Mouse (Mus musculus) liver, adult 2 months (tissue): Measurements from ENCODE around the gene Fry.

Source experiments
- CTCF ChIP-seq: fragments of 200-500 bp; IDR thresholded peaks from 2 replicates; pipeline ENCODE4 v1.5.1; 2011; ENCODE audit warnings: low read depth, low read length, control low read depth
- POLR2A ChIP-seq: fragments of 200-500 bp; IDR thresholded peaks from 2 replicates; pipeline ENCODE4 v1.6.1; 2011; ENCODE audit warnings: low read length, control low read depth; ENCODE audit not compliant: insufficient read depth; ENCODE audit errors: extremely low read depth

- TF ChIP-seq CTCF (no peak), POLR2A (no peak)
Observed at GRCm38 (mm10) chr5:150451281-150452003, 333.0 kb downstream of the Fry start.
